Mouse (Mus musculus): ENCODE results near the gene Lpar6.

Gene Lpar6

GRCm38 (mm10) chr14:73255426-73255970 is 17.8 kb downstream of the Lpar6 start:
- no peak for DNase-seq (ENCODE audit: low spot score)

DNA sequence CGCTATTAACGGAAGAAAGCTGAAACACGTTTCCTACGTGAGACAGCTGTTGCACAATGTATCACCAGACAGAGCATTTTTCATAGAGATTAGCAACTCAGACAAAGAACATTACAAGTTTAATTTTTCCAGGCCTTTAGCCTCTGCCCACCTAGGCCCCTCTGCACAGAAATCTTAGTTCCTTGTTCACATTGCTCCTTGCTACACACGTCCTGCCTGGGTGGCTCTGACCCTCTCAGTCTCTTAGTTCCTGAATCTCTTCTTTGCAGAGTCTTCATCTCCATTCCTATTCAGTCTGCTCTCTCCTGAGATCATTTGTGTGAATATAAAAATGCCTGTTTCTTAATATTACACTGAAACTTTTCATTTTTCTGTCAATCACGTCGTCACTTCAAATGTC is 19.7 kb downstream of the Lpar6 start:
- DNase-seq (ENCODE audit: low spot score): no peak

- DNase-seq (ENCODE audit: low spot score): no peak
Measured at GRCm38 (mm10) chr14:73258181-73258580, 20.5 kb downstream of the Lpar6 start.

DNA sequence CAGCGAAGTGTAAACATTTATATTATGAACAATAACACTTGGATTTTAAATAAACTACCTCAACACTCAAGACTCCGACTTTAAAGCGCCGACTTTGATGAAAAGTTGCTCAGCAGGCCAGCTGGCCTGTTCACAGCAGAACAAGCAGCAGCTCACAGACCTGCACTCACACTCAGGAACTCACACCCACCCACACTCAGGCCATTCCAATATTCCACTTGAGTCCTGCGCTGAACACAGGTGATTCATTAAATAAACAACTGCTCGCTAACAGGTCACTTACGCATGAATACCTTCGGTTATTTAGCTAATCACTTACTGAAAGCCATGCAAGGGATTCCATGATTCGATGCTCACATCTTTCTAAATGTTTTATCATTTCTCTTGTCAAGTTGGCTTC is 24.5 kb downstream of the Lpar6 start:
- peak; percentile 74 for DNase-seq (ENCODE audit: low spot score)

DNA sequence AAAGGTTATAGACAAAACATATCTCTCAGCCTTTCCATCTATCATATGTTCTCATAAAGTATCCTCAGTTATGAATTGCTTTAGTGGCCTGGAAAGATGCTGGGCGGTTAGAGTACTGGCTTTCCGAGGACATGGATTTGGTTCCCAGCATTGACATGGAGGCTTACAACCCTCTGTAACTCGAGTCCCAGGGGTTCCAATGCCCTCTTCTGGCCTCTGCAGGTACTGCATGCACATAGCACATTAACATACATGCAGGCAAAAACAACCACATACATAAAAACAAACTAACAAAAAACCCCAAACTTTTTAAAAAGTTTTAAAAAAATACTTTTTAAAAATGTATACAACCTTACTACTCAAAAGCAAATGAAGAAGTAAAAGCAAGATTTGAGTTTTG is 28.5 kb downstream of the Lpar6 start:
- no peak for DNase-seq (ENCODE audit: low spot score)

GRCm38 (mm10) chr14:73271807-73272206 is 34.1 kb downstream of the Lpar6 start:
- DNase-seq (ENCODE audit: low spot score): no peak

GRCm38 (mm10) chr14:73279096-73279495 is 41.4 kb downstream of the Lpar6 start:
- DNase-seq (ENCODE audit: low spot score): no peak

GRCm38 (mm10) chr14:73280996-73281395 is 43.3 kb downstream of the Lpar6 start:
- no peak for DNase-seq (ENCODE audit: low spot score)

GRCm38 (mm10) chr14:73289915-73290314 is 52.2 kb downstream of the Lpar6 start:
- DNase-seq (ENCODE audit: low spot score): no peak

GRCm38 (mm10) chr14:73292434-73292833 is 54.7 kb downstream of the Lpar6 start:
- no peak for DNase-seq (ENCODE audit: low spot score)

Data from lung, postnatal 25 days (tissue).